Mouse (Mus musculus) thymus, adult 2 months (tissue): ENCODE data around the gene B3gnt3.

Experiments used
- CTCF ChIP-seq: fragments of 200-500 bp; IDR thresholded peaks from 2 replicates; pipeline ENCODE4 v1.5.1; 2012; ENCODE audit warnings: mild to moderate bottlenecking, control low read depth, low read length, moderate library complexity, borderline replicate concordance; ENCODE audit not compliant: control insufficient read depth, poor library complexity, insufficient read depth; ENCODE audit errors: extremely low read depth
- POLR2A ChIP-seq: fragments of 200-500 bp; IDR thresholded peaks from 2 replicates; pipeline ENCODE4 v1.6.1; 2012; ENCODE audit warnings: mild to moderate bottlenecking, low read length, control low read depth, moderate library complexity; ENCODE audit not compliant: control insufficient read depth, poor library complexity, insufficient read depth; ENCODE audit errors: extremely low read depth

DNA sequence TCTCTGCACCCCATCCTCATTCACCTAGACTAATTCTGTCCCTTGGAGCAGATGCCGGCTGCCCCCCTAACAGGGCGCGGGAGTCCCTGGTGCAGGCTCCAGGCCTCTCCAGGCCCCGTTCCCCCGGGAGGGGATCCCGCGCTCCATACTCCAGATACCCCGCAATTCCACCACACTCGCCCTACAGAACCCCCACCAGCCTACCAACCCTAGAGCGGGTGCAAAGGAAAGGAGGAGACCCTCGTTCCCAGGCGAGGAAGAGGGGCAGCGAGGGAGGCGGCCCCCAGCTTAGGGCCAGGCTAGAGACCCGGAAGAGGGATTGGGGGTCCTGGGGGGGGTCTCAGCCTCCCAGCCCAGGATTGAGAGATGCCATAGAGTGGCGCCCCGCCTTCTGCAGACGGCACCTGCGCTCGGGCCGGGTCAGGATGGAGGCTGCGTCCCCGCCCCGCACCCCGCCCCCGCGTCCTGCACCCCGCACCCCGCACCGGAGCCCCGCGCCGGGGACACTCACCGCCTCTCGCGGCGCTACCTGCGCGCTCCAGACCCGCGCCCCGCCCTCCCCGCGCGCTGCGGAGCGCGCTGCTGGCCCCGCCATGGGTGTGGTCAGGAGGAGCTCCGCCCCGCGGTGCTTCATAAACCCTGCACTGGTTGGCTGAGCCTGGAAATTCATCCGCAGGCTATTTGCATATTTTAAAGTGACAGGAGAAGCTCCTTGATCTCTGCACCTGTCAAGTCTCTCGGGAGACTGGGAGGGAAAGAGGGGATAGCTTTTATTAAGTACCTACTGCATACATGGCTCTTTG is 23.7 kb upstream of the B3gnt3 start, which contains the start of gene Fcho1:
- TF ChIP-seq CTCF, result peak; percentile 39; the same call in 1 of the 2 replicates
- TF ChIP-seq POLR2A, result peak; percentile 71
